8 mouse cellular contexts compared by ENCODE assay signal in genomic region chr4:139092356-139093195, GRCm38 (mm10). TPM values are rescaled to one million over a fixed set of nuclear protein-coding genes. Genes with fewer than 3 reads are reported as not detected.
DNase-seq lines count a peak whose midpoint lies in the region; ATAC-seq and TF ChIP-seq lines count a peak whose summit lies in the region.

TSS of gene Nbl1 (minus strand) at chr4:139092993.

- H3K27ac ChIP-seq in kidney, embryonic 14.5 days (ENCODE audit: low read depth, low read length): peak within 1 kb of the TSS; percentile 33; the same call in 1 of the 2 replicates
- H3K27ac ChIP-seq in liver, embryonic 13.5 days: no peak within 1 kb of the TSS
- peak within 1 kb of the TSS; percentile 75 for H3K27ac ChIP-seq in neural tube, embryonic 14.5 days (ENCODE audit: low read depth, low read length)

- peaks cover 8% of the 10 kb centered on the region for H3K9me3 ChIP-seq in erythroblast, embryonic 14.5 days (ENCODE audit: control insufficient read depth, low read length)
- no peaks in the 10 kb centered on the region; the same call in 1 of the 2 replicates for H3K9me3 ChIP-seq in kidney, embryonic 14.5 days (ENCODE audit: control insufficient read depth, low read length)
- no peaks in the 10 kb centered on the region for H3K9me3 ChIP-seq in liver, embryonic 13.5 days (replicated peaks)
- no peaks in the 10 kb centered on the region for H3K9me3 ChIP-seq in neural tube, embryonic 14.5 days (ENCODE audit: control insufficient read depth, low read length)

- no peak for ATAC-seq in erythroblast, adult 5-6 weeks (replicated peaks; ENCODE audit: low FRiP score, poor library complexity, severe bottlenecking)
- peak; percentile 65 for ATAC-seq in kidney, embryonic 14.5 days (ENCODE audit: low FRiP score, low TSS enrichment)
- no peak for ATAC-seq in liver, embryonic 13.5 days (ENCODE audit: low read depth)
- ATAC-seq in neural tube, embryonic 14.5 days (ENCODE audit: low read depth): no peak

- H3K27me3 ChIP-seq in erythroblast, embryonic 14.5 days (ENCODE audit: control insufficient read depth): peaks cover 79% of the 10 kb centered on the region
- H3K27me3 ChIP-seq in kidney, embryonic 14.5 days (ENCODE audit: control insufficient read depth, insufficient read depth, low read length): 0 out of 2 replicates have a peak, but pooled peaks cover 3% of the 10 kb centered on the region
- H3K27me3 ChIP-seq in liver, embryonic 13.5 days: peaks cover 88% of the 10 kb centered on the region
- H3K27me3 ChIP-seq in neural tube, embryonic 14.5 days (ENCODE audit: control insufficient read depth, insufficient read depth, low read length): peaks cover 6% of the 10 kb centered on the region; the same call in 1 of the 2 replicates

- peak within 1 kb of the TSS; percentile 77 for H3K9ac ChIP-seq in kidney, embryonic 14.5 days (ENCODE audit: low read depth, low read length)
- peak within 1 kb of the TSS; percentile 26 for H3K9ac ChIP-seq in liver, embryonic 13.5 days
- peak within 1 kb of the TSS; percentile 68 for H3K9ac ChIP-seq in neural tube, embryonic 14.5 days (replicated peaks; ENCODE audit: low read depth, low read length)

- TF ChIP-seq CTCF in brain, embryonic 14.5 days (IDR thresholded peaks at IDR 0.05; ENCODE audit: borderline replicate concordance, extremely low read depth, insufficient read depth, insufficient read length): no peak

- H3K4me3 ChIP-seq in erythroblast, embryonic 14.5 days (replicated peaks): peak within 1 kb of the TSS; percentile 4
- H3K4me3 ChIP-seq in kidney, embryonic 14.5 days (ENCODE audit: low read length): peak within 1 kb of the TSS; percentile 69
- peak within 1 kb of the TSS; percentile 54 for H3K4me3 ChIP-seq in liver, embryonic 13.5 days (replicated peaks)
- peak within 1 kb of the TSS; percentile 59 for H3K4me3 ChIP-seq in neural tube, embryonic 14.5 days (ENCODE audit: low read depth, low read length)

- no peak for TF ChIP-seq POLR2A in brain, embryonic 14.5 days (IDR thresholded peaks at IDR 0.05; ENCODE audit: borderline replicate concordance, extremely low read depth, insufficient read depth, insufficient read length, poor library complexity, severe bottlenecking)

- WGBS in kidney, embryonic 14.5 days: under 1% methylated on average over 85 of the region's 105 CpGs
- WGBS in liver, embryonic 13.5 days (ENCODE audit: insufficient replicate concordance): 3% methylated on average over 94 of the region's 105 CpGs
- WGBS in neural tube, embryonic 14.5 days: under 1% methylated on average over 71 of the region's 105 CpGs

- no peaks in the 10 kb centered on the region for H3K36me3 ChIP-seq in erythroblast, embryonic 14.5 days (ENCODE audit: control insufficient read depth)
- no peaks in the 10 kb centered on the region for H3K36me3 ChIP-seq in kidney, embryonic 14.5 days (ENCODE audit: control insufficient read depth, insufficient read depth, low read length)
- no peaks in the 10 kb centered on the region for H3K36me3 ChIP-seq in liver, embryonic 13.5 days
- no peaks in the 10 kb centered on the region for H3K36me3 ChIP-seq in neural tube, embryonic 14.5 days (ENCODE audit: control insufficient read depth, insufficient read depth, low read length)

- H3K4me2 ChIP-seq in kidney, embryonic 14.5 days (replicated peaks; ENCODE audit: low read depth, low read length): peak within 1 kb of the TSS; percentile 97
- peak within 1 kb of the TSS; percentile 67 for H3K4me2 ChIP-seq in liver, embryonic 13.5 days
- H3K4me2 ChIP-seq in neural tube, embryonic 14.5 days (ENCODE audit: low read depth, low read length): peak within 1 kb of the TSS; percentile 91

- no peaks in the 10 kb centered on the region for H3K4me1 ChIP-seq in erythroblast, embryonic 14.5 days (ENCODE audit: control insufficient read depth)
- H3K4me1 ChIP-seq in kidney, embryonic 14.5 days (ENCODE audit: control insufficient read depth, insufficient read depth, low read length): peaks cover 22% of the 10 kb centered on the region
- peaks cover 15% of the 10 kb centered on the region for H3K4me1 ChIP-seq in liver, embryonic 13.5 days (replicated peaks)
- H3K4me1 ChIP-seq in neural tube, embryonic 14.5 days (ENCODE audit: control insufficient read depth, insufficient read depth, low read length): peaks cover 13% of the 10 kb centered on the region; the same call in 1 of the 2 replicates

- no peak for DNase-seq in brain, embryonic 14.5 days (ENCODE audit: low read depth)
- DNase-seq in heart, adult 11 months: peak; percentile 97
- DNase-seq in liver, embryonic 13.5 days: no peak
- no peak for DNase-seq in thymus, postnatal 10 days (ENCODE audit: low spot score in 2 of 2)

RNA-seq across cellular contexts. Expression of gene Nbl1, which starts in this region (rescaled TPM):
- 0.03 TPM in 1 of 2 replicates, not detected in the other for polyA plus RNA-seq in erythroblast, embryonic 14.5 days (2012)
- total RNA-seq in erythroblast, adult 5-6 weeks (2015; ENCODE audit: low replicate concordance): not detected in 2 replicates
- total RNA-seq in erythroblast, adult 5-6 weeks (2017; ENCODE audit: low replicate concordance): not detected in 2 replicates
- 33.8 and 35.8 TPM in 2 replicates for polyA plus RNA-seq in brain, embryonic 14.5 days (2012; rRNA removed)
- polyA plus RNA-seq in kidney, embryonic 14.5 days (2014; fragmentation: Nextera tagmentation; extraction: Ambion mirVana): 15.5 and 22.3 TPM in 2 replicates
- polyA plus RNA-seq in liver, embryonic 13.5 days (2015; fragmentation: Nextera tagmentation; extraction: Ambion mirVana): 1.6 and 2.0 TPM in 2 replicates
- polyA plus RNA-seq in neural tube, embryonic 14.5 days (2014; fragmentation: Nextera tagmentation; extraction: Ambion mirVana): 26.3 and 55.9 TPM in 2 replicates

Comparison
In these comparisons a context has a peak if more than half of its experiments do, and no peak if none do; other contexts are left out.
1. H3K4me3 ChIP-seq: peak in every context shown above with its lines; median percentile 69 in kidney, embryonic 14.5 days; 59 in neural tube, embryonic 14.5 days; 54 in liver, embryonic 13.5 days; 4 in erythroblast, embryonic 14.5 days.
2. H3K9ac ChIP-seq: peak in every context shown above with its lines; median percentile 77 in kidney, embryonic 14.5 days; 68 in neural tube, embryonic 14.5 days; 26 in liver, embryonic 13.5 days.